Mouse (Mus musculus): ENCODE data around the gene Prcp. TPM values are rescaled to one million over a fixed set of nuclear protein-coding genes. Genes with fewer than 3 reads are reported as not detected.
A peak's percentile ranks its signal among the peaks of the same experiment; 100 is the strongest.

The Prcp gene
- polyA plus RNA-seq, 1 experiment from 2014 or later = 16.5 TPM

GRCm38 (mm10) chr7:92980741-92981140, 106.5 kb downstream of the Prcp start:
- no peaks in the 10 kb centered on the region for H3K27me3 ChIP-seq
- H3K4me3 ChIP-seq (replicated peaks) = no peak overlapping the region
- no peak overlapping the region for H3K27ac ChIP-seq
- H3K36me3 ChIP-seq = no peaks in the 10 kb centered on the region
- peak; percentile 47; the same call in 1 of the 2 replicates for ATAC-seq (ENCODE audit: low read depth)
- no peaks in the 10 kb centered on the region for H3K4me1 ChIP-seq (replicated peaks)
- H3K9ac ChIP-seq = no peak overlapping the region
- H3K9me3 ChIP-seq (replicated peaks) = no peaks in the 10 kb centered on the region
- H3K4me2 ChIP-seq = no peak overlapping the region
- WGBS (ENCODE audit: insufficient replicate concordance) = 2% methylated on average over 2 of the region's 2 CpGs
- DNase-seq = no peak

DNA sequence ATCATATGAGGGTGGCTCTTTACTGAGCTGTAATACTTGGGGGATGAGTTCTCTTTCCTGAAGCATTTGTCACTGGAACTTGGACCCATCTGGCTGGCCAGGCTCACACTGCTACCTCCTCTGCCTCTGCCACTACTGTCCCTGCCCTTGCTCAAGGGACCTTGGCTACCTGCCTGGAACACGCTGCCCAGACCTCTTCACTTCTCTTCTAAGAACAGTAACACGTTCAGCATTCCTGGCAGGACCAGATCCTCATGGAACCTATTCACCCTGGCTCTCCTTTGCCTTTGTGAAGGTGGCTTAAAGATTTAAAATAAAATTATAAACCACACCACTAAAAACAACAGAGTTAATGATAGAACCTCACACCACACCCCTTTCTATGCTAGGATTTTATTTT, 107.6 kb downstream of the Prcp start:
- H3K4me2 ChIP-seq = no peak overlapping the region
- no peaks in the 10 kb centered on the region for H3K36me3 ChIP-seq
- ATAC-seq (ENCODE audit: low read depth) (no peak), DNase-seq (no peak)
- no peaks in the 10 kb centered on the region for H3K27me3 ChIP-seq
- no peak overlapping the region for H3K9ac ChIP-seq
- WGBS (ENCODE audit: insufficient replicate concordance) = 48% methylated on average over 2 of the region's 2 CpGs
- no peak overlapping the region for H3K27ac ChIP-seq
- H3K4me1 ChIP-seq (replicated peaks) = no peaks in the 10 kb centered on the region
- H3K4me3 ChIP-seq (replicated peaks) = no peak overlapping the region
- H3K9me3 ChIP-seq (replicated peaks) = no peaks in the 10 kb centered on the region

Other genes with a start within 250 kb of the Prcp start
- 0.45 and 0.66 TPM in 2 replicates for gene Ankrd42, start 237.3 kb upstream of the Prcp start, polyA plus RNA-seq (2015; fragmentation: Nextera tagmentation; extraction: Ambion mirVana)
- gene Pcf11, start 204.5 kb upstream of the Prcp start, polyA plus RNA-seq (2015; fragmentation: Nextera tagmentation; extraction: Ambion mirVana) = 9.8 and 10.8 TPM in 2 replicates
- 6.1 and 7.1 TPM in 2 replicates for gene Rab30, start 132.9 kb upstream of the Prcp start, polyA plus RNA-seq (2015; fragmentation: Nextera tagmentation; extraction: Ambion mirVana)
- 10.6 and 15.1 TPM in 2 replicates for gene Ddias, start 223 bp upstream of the Prcp start, polyA plus RNA-seq (2015; fragmentation: Nextera tagmentation; extraction: Ambion mirVana)
- gene Fam181b, start 205.4 kb downstream of the Prcp start, polyA plus RNA-seq (2015; fragmentation: Nextera tagmentation; extraction: Ambion mirVana) = 0.15 and 0.18 TPM in 2 replicates